Mouse (Mus musculus): ENCODE measurements at regions not wholly inside any gene's neighbourhood (a gene's known extent, or its start where the extent isn't known, plus 50 kb on each side); places are given as distances from the start of the nearest gene placed in this dataset.

- no peak for DNase-seq
Observed at GRCm38 (mm10) chr17:49149896-49150295, 217.7 kb downstream of the Lrfn2 start.

- DNase-seq, result no peak
Observed at GRCm38 (mm10) chr17:49150971-49151422, 218.8 kb downstream of the Lrfn2 start.

GRCm38 (mm10) chr17:49153994-49154393, 221.8 kb downstream of the Lrfn2 start:
- no peak for DNase-seq

GRCm38 (mm10) chr17:49155001-49155515, 222.9 kb downstream of the Lrfn2 start:
- DNase-seq, result no peak

GRCm38 (mm10) chr17:49157586-49157985, 225.4 kb downstream of the Lrfn2 start:
- no peak for DNase-seq

- DNase-seq, result peak; percentile 4 to 15
Observed at GRCm38 (mm10) chr17:49171252-49172047, 239.3 kb downstream of the Lrfn2 start.

- DNase-seq, result no peak
Observed at GRCm38 (mm10) chr17:49172052-49172799, 240.0 kb downstream of the Lrfn2 start.

- DNase-seq, result no peak
Observed at GRCm38 (mm10) chr17:49172800-49173150, 240.6 kb downstream of the Lrfn2 start.

- DNase-seq, result no peak
Observed at GRCm38 (mm10) chr17:49177966-49178731, 246.0 kb downstream of the Lrfn2 start.

GRCm38 (mm10) chr17:49182485-49182884, 245.7 kb upstream of the Mocs1 start:
- peak; percentile 10 to 23 for DNase-seq

GRCm38 (mm10) chr17:49183917-49184316, 244.2 kb upstream of the Mocs1 start:
- DNase-seq, result no peak

- no peak for DNase-seq
Observed at GRCm38 (mm10) chr17:49185052-49185612, 243.0 kb upstream of the Mocs1 start.

- DNase-seq, result no peak
Observed at GRCm38 (mm10) chr17:49189765-49190164, 238.4 kb upstream of the Mocs1 start.

- DNase-seq, result no peak
Observed at GRCm38 (mm10) chr17:49190337-49190736, 237.8 kb upstream of the Mocs1 start.

GRCm38 (mm10) chr17:49196046-49196684, 232.0 kb upstream of the Mocs1 start:
- DNase-seq, result no peak

- no peak for DNase-seq
Observed at GRCm38 (mm10) chr17:49201495-49201894, 226.7 kb upstream of the Mocs1 start.

- no peak for DNase-seq
Observed at GRCm38 (mm10) chr17:49205095-49205494, 223.1 kb upstream of the Mocs1 start.

GRCm38 (mm10) chr17:49205564-49205963, 222.6 kb upstream of the Mocs1 start:
- no peak for DNase-seq

GRCm38 (mm10) chr17:49206708-49207107, 221.5 kb upstream of the Mocs1 start:
- DNase-seq, result no peak

- DNase-seq, result no peak
Observed at GRCm38 (mm10) chr17:49208315-49208820, 219.8 kb upstream of the Mocs1 start.

GRCm38 (mm10) chr17:49212918-49213317, 215.2 kb upstream of the Mocs1 start:
- no peak for DNase-seq

- peak; percentile 27 to 54 for DNase-seq
Observed at GRCm38 (mm10) chr17:49215281-49215680, 212.9 kb upstream of the Mocs1 start.
